Mouse (Mus musculus): ENCODE results near the gene Tekt3.

DNA sequence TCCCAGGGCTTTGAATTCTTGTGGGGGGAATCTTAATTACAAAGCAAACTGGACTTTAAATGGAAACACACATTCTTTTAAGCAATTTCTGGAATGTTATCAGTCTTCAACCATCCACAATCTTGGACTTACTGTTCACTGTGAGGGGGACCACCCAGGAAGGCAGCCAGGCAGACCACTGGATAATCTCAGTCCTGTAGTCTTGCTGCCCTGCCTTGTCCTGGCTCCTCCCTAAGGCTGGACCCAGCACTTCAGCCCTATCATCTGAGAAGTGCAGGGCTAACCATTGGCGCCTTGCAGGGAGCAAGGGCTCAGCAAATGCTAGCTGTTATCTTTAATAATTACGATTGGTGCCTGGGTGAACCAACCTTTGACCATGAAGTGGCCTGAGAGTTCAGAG lies 37.3 kb upstream of the Tekt3 start:
- TF ChIP-seq POLR2A (IDR thresholded peaks at IDR 0.05; ENCODE audit: control insufficient read depth, low read depth, low read length) (no peak), CTCF (IDR thresholded peaks at IDR 0.05; ENCODE audit: control insufficient read depth, insufficient read depth, insufficient replicate concordance, low read depth, low read length) (no peak)
